Mouse (Mus musculus) liver, embryonic 15.5 days (tissue): ENCODE results near the gene Slc2a13. TPM values are rescaled to one million over a fixed set of nuclear protein-coding genes. Genes with fewer than 3 reads are reported as not detected.

Source experiments
- ATAC-seq: fragments of 200-750 bp; cut with Nextera tagmentation; 2 replicates; pipeline ENCODE4 v1.8.0; 2017; ENCODE audit warnings: moderate number of reproducible peaks, mild to moderate bottlenecking, moderate library complexity; ENCODE audit not compliant: insufficient read depth
- H3K27ac ChIP-seq: fragments of 300-500 bp; sonication (generic); replicated peaks from 2 replicates; pipeline ENCODE4 v1.5.1; 2015; ENCODE audit warnings: mild to moderate bottlenecking, inconsistent platforms
- H3K27me3 ChIP-seq: fragments of 300-500 bp; sonication (generic); 2 replicates; pipeline ENCODE4 v1.6.1; 2015; ENCODE audit warnings: mild to moderate bottlenecking, inconsistent platforms
- H3K36me3 ChIP-seq: fragments of 300-500 bp; sonication (generic); replicated peaks from 2 replicates; pipeline ENCODE4 v1.6.1; 2015; ENCODE audit warnings: moderate library complexity, mild to moderate bottlenecking, inconsistent platforms
- H3K4me1 ChIP-seq: fragments of 300-500 bp; sonication (generic); replicated peaks from 2 replicates; pipeline ENCODE4 v1.6.1; 2015; ENCODE audit warnings: inconsistent platforms
- H3K4me2 ChIP-seq: fragments of 300-500 bp; sonication (generic); 2 replicates; pipeline ENCODE4 v1.6.1; 2015; ENCODE audit warnings: moderate library complexity, mild to moderate bottlenecking, inconsistent platforms
- H3K4me3 ChIP-seq: fragments of 300-500 bp; sonication (generic); replicated peaks from 2 replicates; pipeline ENCODE4 v1.5.1; 2015; ENCODE audit warnings: mild to moderate bottlenecking, inconsistent platforms
- H3K9ac ChIP-seq: fragments of 300-500 bp; sonication (generic); 2 replicates; pipeline ENCODE4 v1.6.1; 2015; ENCODE audit warnings: moderate library complexity, mild to moderate bottlenecking, inconsistent platforms
- H3K9me3 ChIP-seq: fragments of 300-500 bp; sonication (generic); replicated peaks from 2 replicates; pipeline ENCODE4 v1.6.1; 2016; ENCODE audit warnings: inconsistent platforms
- WGBS: fragments of 180-500 bp; shearing (Covaris S2); methylation state at CpG from one replicate; pipeline ENCODE4 v1.1.7; 2015; ENCODE audit warnings: mixed read lengths; ENCODE audit not compliant: insufficient replicate concordance; 5-methylcytosine and 5-hydroxymethylcytosine counted together
- polyA plus RNA-seq: library from polyadenylated mRNA; unstranded; fragments of >200 nt; fragmentation: Nextera tagmentation; extraction: Ambion mirVana; gene quantifications from 2 replicates; pipeline ENCODE4 v1.2.1, GENCODE M21; 2015

Gene Slc2a13
- polyA plus RNA-seq, 1 experiment from 2014 or later = 0.08 TPM

DNA sequence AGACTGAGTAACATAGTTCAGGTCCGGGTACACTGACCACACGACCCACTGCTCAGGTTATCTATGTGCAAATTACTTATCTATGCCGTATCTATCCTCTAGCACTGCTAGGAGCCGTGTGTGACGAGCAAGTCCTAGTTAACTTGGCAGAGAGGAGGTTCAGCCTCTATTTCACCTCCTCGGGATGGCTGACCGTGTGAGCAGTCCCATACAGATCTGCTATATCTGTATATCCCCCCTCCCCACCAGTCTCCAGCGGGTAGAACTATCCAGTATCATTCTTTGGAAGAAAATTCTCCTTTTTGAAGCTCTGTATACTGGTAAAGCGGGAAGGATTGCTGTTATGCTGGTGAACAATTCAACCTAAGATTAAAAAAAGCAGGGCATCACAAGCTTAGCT lies 70.8 kb downstream of the Slc2a13 start:
- no peak for ATAC-seq
- Histone ChIP-seq H3K4me3 (no peak overlapping the region), H3K27ac (no peak overlapping the region), H3K4me2 (no peak overlapping the region), H3K9me3 (no peaks in the 10 kb centered on the region), H3K9ac (no peak overlapping the region), H3K27me3 (no peaks in the 10 kb centered on the region), H3K4me1 (no peaks in the 10 kb centered on the region), H3K36me3 (no peaks in the 10 kb centered on the region)
- WGBS = 61% methylated on average over 9 of the region's 9 CpGs

DNA sequence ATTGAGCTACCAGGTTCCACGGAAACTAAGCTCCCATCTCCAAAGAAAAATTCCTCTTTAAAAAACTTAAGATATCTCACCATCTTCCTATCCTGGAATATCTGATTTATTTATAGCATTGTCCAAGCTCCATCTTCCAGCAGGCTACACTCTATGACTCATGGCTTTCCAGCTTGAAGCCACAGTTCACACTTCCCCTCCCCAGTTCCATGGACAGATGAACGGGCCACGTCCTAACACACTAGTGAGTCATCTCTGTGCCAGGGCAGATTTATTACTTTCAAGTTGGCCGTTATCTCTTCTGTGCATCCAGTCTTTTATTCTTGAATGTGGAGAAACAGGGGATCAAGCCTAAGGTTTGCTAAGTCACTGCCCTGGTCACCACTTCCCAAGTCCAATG lies 78.0 kb downstream of the Slc2a13 start:
- no peak for ATAC-seq
- WGBS = 65% methylated on average over 4 of the region's 4 CpGs
- Histone ChIP-seq H3K27me3 (no peaks in the 10 kb centered on the region), H3K4me2 (no peak overlapping the region), H3K4me1 (no peaks in the 10 kb centered on the region), H3K36me3 (no peaks in the 10 kb centered on the region), H3K9ac (no peak overlapping the region), H3K27ac (no peak overlapping the region), H3K4me3 (no peak overlapping the region), H3K9me3 (no peaks in the 10 kb centered on the region)

DNA sequence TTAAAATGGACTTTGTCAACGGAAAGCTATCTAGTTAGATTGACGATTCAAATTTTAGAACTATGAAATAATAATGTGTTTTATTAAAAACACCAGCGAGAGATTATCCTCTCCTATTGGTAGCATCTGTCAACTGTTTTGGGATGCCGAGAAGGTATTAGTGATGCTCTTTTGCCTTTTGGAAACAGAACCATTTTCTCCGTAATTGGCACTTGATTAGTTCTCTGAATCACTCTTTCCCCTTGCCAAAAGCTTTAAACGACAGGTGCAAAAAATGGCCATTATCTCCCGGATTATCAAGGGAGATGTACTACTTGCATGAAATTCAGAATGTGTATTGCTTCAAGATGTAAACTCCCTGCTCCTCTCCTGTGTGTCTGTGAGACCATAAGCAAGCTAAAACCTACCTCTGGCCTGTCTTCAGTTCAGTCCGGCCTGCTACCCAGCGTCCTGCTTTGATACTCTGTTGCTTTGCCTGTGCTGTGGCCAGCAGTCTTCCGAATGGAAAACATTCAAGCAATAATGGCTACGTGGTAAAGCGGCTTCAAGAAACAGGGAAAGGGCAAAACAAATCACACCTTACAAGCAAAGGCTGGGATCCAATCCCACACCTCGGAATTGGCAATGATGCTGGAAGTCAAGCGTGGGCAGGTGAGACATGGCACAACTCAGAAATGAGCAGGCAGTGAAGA lies 93.0 kb downstream of the Slc2a13 start:
- no peaks in the 10 kb centered on the region for H3K9me3 ChIP-seq
- no peak overlapping the region for H3K4me3 ChIP-seq
- H3K4me2 ChIP-seq = no peak overlapping the region
- no peak overlapping the region for H3K9ac ChIP-seq
- no peak for ATAC-seq
- no peaks in the 10 kb centered on the region for H3K4me1 ChIP-seq
- H3K36me3 ChIP-seq = no peaks in the 10 kb centered on the region
- 68% methylated on average over 14 of the region's 14 CpGs for WGBS
- no peak overlapping the region for H3K27ac ChIP-seq
- H3K27me3 ChIP-seq = no peaks in the 10 kb centered on the region

DNA sequence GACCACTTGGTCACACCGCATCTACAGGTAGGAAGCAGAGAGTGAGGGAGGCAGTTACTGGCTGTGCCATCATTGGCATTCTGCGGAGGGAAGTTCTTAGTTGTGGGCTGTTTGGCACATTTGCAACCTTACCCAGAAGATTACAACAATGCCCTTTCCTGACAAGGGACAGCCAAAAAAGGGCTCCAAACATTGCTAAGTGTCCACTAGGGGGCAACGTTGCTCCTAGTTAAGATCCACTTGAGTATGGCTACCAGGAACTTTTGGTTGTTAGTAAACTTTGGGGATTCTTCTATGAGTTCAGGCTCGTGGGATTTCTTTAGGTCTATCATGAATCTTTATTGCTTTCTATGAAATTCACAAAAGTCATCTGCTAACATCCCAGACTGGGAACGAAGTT lies 95.3 kb downstream of the Slc2a13 start:
- Histone ChIP-seq H3K27me3 (no peaks in the 10 kb centered on the region), H3K9me3 (no peaks in the 10 kb centered on the region)

DNA sequence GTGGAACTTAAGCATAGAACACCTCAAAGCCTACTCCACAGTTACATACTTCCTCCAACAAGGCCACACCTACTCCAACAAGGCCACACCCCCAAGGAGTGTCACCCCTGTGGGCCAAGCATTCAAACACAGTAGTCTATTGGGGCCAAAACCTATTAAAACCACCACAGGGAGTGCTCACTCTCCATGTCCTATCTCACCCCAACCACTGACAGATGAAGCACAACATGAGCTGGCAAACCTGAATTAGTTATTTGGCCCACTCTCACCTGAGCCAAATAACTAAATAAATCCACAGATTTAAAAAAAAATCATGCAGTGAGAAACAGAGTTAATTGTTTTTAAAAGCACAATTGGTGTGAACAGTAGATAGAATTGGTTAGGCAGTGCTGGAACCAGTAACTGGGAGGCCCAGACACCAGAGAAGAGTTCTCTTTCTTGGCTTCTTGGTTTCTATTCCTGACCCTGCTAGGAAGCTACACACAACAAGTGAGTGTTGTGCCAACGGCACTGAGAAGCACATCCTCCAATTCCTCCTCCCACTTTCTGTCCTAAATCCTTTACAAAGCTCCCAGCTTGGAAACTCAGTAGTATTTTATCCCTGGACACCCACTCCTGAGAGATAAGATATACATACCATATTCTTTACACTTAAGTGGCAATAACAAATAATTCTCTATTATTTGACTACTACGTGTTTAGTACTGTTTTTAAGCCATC lies 99.2 kb downstream of the Slc2a13 start:
- H3K27me3 ChIP-seq = no peaks in the 10 kb centered on the region
- WGBS = 41% methylated on average over 2 of the region's 2 CpGs
- H3K9me3 ChIP-seq = no peaks in the 10 kb centered on the region
- no peak overlapping the region for H3K4me2 ChIP-seq
- no peak overlapping the region for H3K9ac ChIP-seq
- no peaks in the 10 kb centered on the region for H3K36me3 ChIP-seq
- H3K4me1 ChIP-seq = no peaks in the 10 kb centered on the region
- no peak for ATAC-seq
- no peak overlapping the region for H3K27ac ChIP-seq
- H3K4me3 ChIP-seq = no peak overlapping the region

More for the DNA sequence above, 95.3 kb downstream of the Slc2a13 start:
- Histone ChIP-seq H3K4me1 (no peaks in the 10 kb centered on the region), H3K36me3 (no peaks in the 10 kb centered on the region), H3K4me2 (no peak overlapping the region), H3K4me3 (no peak overlapping the region), H3K9ac (no peak overlapping the region), H3K27ac (no peak overlapping the region)
- no peak for ATAC-seq
- 22% methylated on average over 5 of the region's 5 CpGs for WGBS

DNA sequence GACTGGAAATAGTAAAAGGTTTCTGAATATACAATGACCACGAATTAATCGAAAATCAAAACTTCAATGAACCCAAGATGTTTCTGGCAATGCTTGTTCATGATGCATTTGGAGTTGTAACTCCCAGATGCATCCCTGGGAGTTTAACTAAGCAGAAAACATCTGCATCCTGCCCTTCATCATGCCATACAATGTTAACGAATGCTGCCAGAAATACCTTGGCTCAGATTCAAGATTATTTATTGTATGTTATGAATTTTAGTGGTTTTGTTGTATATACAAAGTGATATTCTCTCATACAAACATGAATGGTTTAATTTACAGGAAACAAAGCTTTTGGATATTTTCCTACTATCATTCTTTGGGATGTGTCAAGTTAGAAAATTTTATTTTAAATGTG lies 107.7 kb downstream of the Slc2a13 start:
- Histone ChIP-seq H3K9ac (no peak overlapping the region), H3K27me3 (no peaks in the 10 kb centered on the region), H3K4me1 (no peaks in the 10 kb centered on the region), H3K27ac (no peak overlapping the region), H3K4me3 (no peak overlapping the region), H3K4me2 (no peak overlapping the region), H3K9me3 (no peaks in the 10 kb centered on the region), H3K36me3 (no peaks in the 10 kb centered on the region)
- WGBS = 46% methylated on average over 3 of the region's 3 CpGs
- ATAC-seq = no peak

DNA sequence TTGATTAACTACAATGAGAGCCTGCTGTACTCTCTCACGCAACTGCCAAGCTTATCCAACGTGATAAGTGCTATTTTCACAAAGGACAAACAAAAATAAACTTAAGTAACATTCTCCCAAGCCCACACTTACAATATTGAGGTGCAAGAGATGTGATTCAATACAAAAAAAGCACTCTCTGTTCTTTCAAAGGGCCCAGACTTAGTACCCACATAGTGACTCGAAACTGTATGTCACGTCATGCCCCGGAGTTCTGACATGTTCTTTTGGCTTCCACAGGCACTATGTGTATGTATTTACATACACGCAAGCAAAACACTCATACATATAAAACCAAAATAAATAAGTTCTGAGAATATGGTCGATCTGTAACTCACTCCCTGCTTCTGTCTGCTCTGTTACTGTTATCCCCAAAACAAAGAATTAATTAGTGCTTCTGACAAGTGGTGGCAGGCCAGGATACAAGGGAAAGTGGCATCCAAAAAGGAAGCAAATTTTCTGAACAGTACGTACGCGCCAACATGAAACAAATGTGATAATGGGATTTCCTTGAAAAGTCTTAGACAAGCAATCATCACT lies 109.1 kb downstream of the Slc2a13 start:
- Histone ChIP-seq H3K4me2 (no peak overlapping the region), H3K27ac (no peak overlapping the region), H3K4me1 (no peaks in the 10 kb centered on the region), H3K9ac (no peak overlapping the region), H3K36me3 (no peaks in the 10 kb centered on the region), H3K27me3 (no peaks in the 10 kb centered on the region), H3K4me3 (no peak overlapping the region), H3K9me3 (no peaks in the 10 kb centered on the region)
- no peak for ATAC-seq
- 71% methylated on average over 10 of the region's 10 CpGs for WGBS

DNA sequence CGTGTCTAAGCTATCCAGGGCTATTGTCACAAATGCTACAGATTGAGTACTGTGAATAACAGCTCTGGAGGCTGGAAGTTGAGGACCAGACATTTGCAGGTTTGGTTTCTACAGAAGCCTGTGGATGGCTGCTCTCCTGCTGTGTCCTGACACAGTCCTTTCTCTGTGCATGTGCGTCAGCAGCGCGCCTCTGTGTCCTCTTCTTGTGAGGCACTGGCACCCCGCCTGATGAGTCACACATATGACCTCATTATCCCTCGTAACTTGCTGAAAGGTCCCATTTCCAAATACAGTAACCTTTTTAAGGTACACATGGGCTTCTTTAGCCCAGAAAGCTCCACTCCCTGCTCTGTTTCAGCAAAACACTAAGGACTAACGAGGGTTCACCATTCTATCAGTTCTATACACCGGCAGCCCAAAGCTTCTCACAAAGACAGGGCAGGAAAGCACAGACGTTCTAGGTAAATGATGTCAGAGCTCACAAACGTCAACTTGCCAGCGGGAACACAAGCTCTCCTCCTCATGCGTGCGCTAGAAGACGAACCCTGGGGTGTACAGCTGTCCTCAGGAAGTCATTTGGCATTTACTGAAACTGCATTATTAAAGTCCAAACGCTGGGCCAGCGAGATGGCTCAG lies 109.9 kb downstream of the Slc2a13 start:
- no peaks in the 10 kb centered on the region for H3K27me3 ChIP-seq
- ATAC-seq = no peak
- H3K4me2 ChIP-seq = no peak overlapping the region
- no peaks in the 10 kb centered on the region for H3K9me3 ChIP-seq
- no peak overlapping the region for H3K27ac ChIP-seq
- no peaks in the 10 kb centered on the region for H3K4me1 ChIP-seq
- H3K4me3 ChIP-seq = no peak overlapping the region
- H3K36me3 ChIP-seq = no peaks in the 10 kb centered on the region
- no peak overlapping the region for H3K9ac ChIP-seq
- 61% methylated on average over 16 of the region's 16 CpGs for WGBS

DNA sequence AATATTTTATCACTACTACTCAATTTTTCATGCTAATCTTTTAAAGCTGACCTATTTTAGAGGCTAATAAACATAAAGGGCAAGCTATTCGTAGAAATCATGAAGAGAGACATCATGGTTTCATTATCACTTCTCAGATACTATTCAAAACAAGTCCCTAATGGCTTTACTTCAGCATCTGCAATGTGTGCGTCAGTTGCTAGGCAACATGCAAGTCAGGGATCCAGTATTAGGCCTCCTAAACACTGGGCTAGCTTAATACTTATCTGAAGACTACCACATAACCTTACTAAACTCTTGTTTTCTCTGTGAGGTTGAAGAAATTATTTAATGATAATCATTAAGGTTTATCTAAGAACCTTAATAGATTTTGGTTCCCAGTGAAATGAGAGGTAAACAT lies 111.1 kb downstream of the Slc2a13 start:
- no peak overlapping the region for H3K4me2 ChIP-seq
- no peaks in the 10 kb centered on the region for H3K36me3 ChIP-seq
- no peaks in the 10 kb centered on the region for H3K9me3 ChIP-seq
- H3K27me3 ChIP-seq = no peaks in the 10 kb centered on the region
- no peak overlapping the region for H3K4me3 ChIP-seq
- H3K9ac ChIP-seq = no peak overlapping the region
- ATAC-seq = no peak
- 45% methylated on average over 2 of the region's 2 CpGs for WGBS
- no peak overlapping the region for H3K27ac ChIP-seq
- H3K4me1 ChIP-seq = no peaks in the 10 kb centered on the region

DNA sequence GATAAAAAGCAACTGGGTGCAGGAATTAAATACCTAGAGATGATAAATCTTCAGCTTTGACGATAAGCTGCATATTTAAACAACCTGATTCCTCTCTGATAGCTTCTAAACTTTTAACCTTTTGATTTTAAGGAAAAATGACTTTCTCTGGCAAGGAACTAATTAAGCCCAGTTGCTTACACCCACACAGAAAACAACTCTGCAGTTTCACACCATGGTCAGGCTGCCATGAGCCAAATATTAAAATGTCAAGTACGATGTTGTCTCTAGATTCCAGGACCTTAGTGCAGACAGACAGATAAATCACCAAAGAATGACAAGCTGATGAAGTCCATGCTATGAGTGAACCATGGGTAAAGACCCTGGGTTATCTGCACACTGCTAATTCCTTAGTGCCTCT lies 115.9 kb downstream of the Slc2a13 start:
- no peak for ATAC-seq
- H3K4me1 ChIP-seq = no peaks in the 10 kb centered on the region
- H3K9ac ChIP-seq = no peak overlapping the region

DNA sequence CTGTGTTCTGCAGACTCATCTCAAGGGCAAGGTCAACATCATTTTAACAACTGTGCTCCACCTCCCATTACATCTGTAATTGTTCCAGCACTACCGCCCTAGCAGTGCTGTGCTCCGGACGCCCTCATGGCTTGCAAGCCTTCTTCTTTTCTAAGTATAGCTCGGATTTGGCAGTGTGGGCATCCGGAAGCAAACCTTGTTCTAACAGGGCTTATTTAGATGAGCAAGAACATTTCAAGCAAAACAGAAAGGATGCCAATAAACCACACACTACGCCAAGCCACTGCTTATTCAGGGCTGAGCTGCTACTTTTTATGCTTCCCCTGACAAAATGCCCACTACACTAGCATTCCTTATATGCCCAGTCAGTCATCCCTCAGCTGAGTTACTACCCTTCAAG lies 127.7 kb downstream of the Slc2a13 start:
- H3K27me3 ChIP-seq = no peaks in the 10 kb centered on the region
- H3K36me3 ChIP-seq = no peaks in the 10 kb centered on the region
- 68% methylated on average over 6 of the region's 6 CpGs for WGBS
- H3K4me2 ChIP-seq = no peak overlapping the region
- H3K9me3 ChIP-seq = no peaks in the 10 kb centered on the region
- no peak overlapping the region for H3K9ac ChIP-seq
- no peak for ATAC-seq
- no peak overlapping the region for H3K27ac ChIP-seq
- no peak overlapping the region for H3K4me3 ChIP-seq
- H3K4me1 ChIP-seq = no peaks in the 10 kb centered on the region

More for the DNA sequence above, 115.9 kb downstream of the Slc2a13 start:
- Histone ChIP-seq H3K4me3 (no peak overlapping the region), H3K27ac (no peak overlapping the region), H3K27me3 (no peaks in the 10 kb centered on the region), H3K9me3 (no peaks in the 10 kb centered on the region), H3K36me3 (no peaks in the 10 kb centered on the region), H3K4me2 (no peak overlapping the region)
- WGBS = 54% methylated on average over 2 of the region's 2 CpGs
